Mouse (Mus musculus) G1E (cell line): ENCODE measurements at regions not wholly inside any gene's neighbourhood (a gene's known extent, or its start where the extent isn't known, plus 50 kb on each side); places are given as distances from the start of the nearest gene placed in this dataset.

ENCODE experiments used
- CTCF ChIP-seq: IDR thresholded peaks from 2 replicates; pipeline ENCODE4 v1.5.1; 2012; ENCODE audit warnings: low read depth, low read length, inconsistent platforms, mixed read lengths
- GATA1 ChIP-seq: IDR thresholded peaks from 2 replicates; pipeline ENCODE4 v1.6.1; 2012; ENCODE audit warnings: borderline replicate concordance, low read length, inconsistent platforms, mixed read lengths
- GATA2 ChIP-seq: IDR thresholded peaks from 2 replicates; pipeline ENCODE4 v1.6.1; 2012; ENCODE audit warnings: low read depth, low read length, inconsistent platforms, borderline replicate concordance
- POLR2AphosphoS5 ChIP-seq: IDR thresholded peaks from 2 replicates; pipeline ENCODE4 v1.6.1; 2012; ENCODE audit warnings: low read depth, low read length, inconsistent platforms; ENCODE audit not compliant: insufficient replicate concordance
- TAL1 ChIP-seq: conservative IDR thresholded peaks from 2 replicates; pipeline ENCODE4 v1.6.1; 2012; ENCODE audit warnings: low read depth, low read length, inconsistent platforms, mixed read lengths

DNA sequence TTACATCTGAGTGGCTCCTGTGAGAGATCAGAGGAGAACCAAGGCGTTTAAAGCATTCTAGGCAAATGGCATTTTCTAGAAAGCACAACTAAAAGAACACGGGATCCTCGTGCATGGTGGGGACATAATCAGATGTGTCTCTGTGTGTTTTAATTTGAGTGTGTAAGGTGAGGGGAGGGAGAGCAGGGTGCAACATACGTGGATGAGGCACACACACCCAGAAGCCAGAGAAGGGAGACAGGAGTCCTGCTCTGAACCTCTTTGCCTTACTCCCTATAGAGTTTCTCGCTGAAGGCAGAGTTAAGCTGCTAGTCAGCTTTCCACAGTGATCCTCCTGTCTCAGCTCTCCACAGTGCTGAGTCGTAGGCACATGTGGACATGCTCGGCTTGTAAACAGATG lies 386.1 kb downstream of the Cbln4 start:
- TF ChIP-seq CTCF (no peak), TAL1 (no peak), GATA2 (no peak), POLR2AphosphoS5 (no peak), GATA1 (no peak)
